Mouse (Mus musculus) MEL (cell line): ENCODE results near the gene Prpf8.
A peak's percentile ranks its signal among the peaks of the same experiment; 100 is the strongest.

Source experiments
- BHLHE40 ChIP-seq: IDR thresholded peaks from 2 replicates; pipeline ENCODE4 v1.6.1; 2012; ENCODE audit warnings: low read depth, mild to moderate bottlenecking, inconsistent platforms, low read length, improper control_type of control experiment, borderline replicate concordance
- CTCF ChIP-seq, 3 experiments: IDR thresholded peaks in 2 of 3; conservative IDR thresholded peaks in 1 of 3; 2 replicates each; pipeline ENCODE4 v1.5.1; 2011 to 2012; ENCODE audit warnings: low read length in 3 of 3, low read depth in 2 of 3, mild to moderate bottlenecking in 2 of 3, improper control_type of control experiment in 1 of 3, inconsistent platforms in 1 of 3, mixed read lengths in 1 of 3, moderate library complexity in 1 of 3; ENCODE audit not compliant: control insufficient read depth in 1 of 3, insufficient read depth in 1 of 3, poor library complexity in 1 of 3, severe bottlenecking in 1 of 3
- E2F4 ChIP-seq: IDR thresholded peaks from 2 replicates; pipeline ENCODE4 v1.6.1; 2011; ENCODE audit warnings: low read depth, low read length, improper control_type of control experiment, borderline replicate concordance
- ELF1 ChIP-seq: IDR thresholded peaks from 2 replicates; pipeline ENCODE4 v1.6.1; 2014; ENCODE audit warnings: low read depth, mild to moderate bottlenecking, inconsistent platforms, low read length, improper control_type of control experiment, moderate library complexity
- JUND ChIP-seq: IDR thresholded peaks from 2 replicates; pipeline ENCODE4 v1.6.1; 2011; ENCODE audit warnings: low read depth, mild to moderate bottlenecking, improper control_type of control experiment, low read length
- KAT2A ChIP-seq: conservative IDR thresholded peaks from 2 replicates; pipeline ENCODE4 v1.6.1; 2012; ENCODE audit warnings: low read depth, low read length, improper control_type of control experiment, inconsistent platforms
- MAX ChIP-seq: IDR thresholded peaks from 2 replicates; pipeline ENCODE4 v1.6.1; 2011; ENCODE audit warnings: low read length, improper control_type of control experiment
- MYB ChIP-seq: IDR thresholded peaks from 2 replicates; pipeline ENCODE4 v1.6.1; 2011; ENCODE audit warnings: mild to moderate bottlenecking, low read depth, low read length, improper control_type of control experiment
- POLR2A ChIP-seq, 2 experiments: IDR thresholded peaks; 2 replicates each; pipeline ENCODE4 v1.6.1; 2011 to 2012; ENCODE audit warnings: low read length in 2 of 2, mild to moderate bottlenecking in 2 of 2, control low read depth in 1 of 2, improper control_type of control experiment in 1 of 2, low read depth in 1 of 2, moderate library complexity in 1 of 2; ENCODE audit not compliant: control insufficient read depth in 1 of 2, insufficient read depth in 1 of 2, poor library complexity in 1 of 2
- POLR2AphosphoS2 ChIP-seq: IDR thresholded peaks from 2 replicates; pipeline ENCODE4 v1.6.1; 2011; ENCODE audit warnings: low read length, improper control_type of control experiment
- SMC3 ChIP-seq: IDR thresholded peaks from 2 replicates; pipeline ENCODE4 v1.6.1; 2011; ENCODE audit warnings: low read depth, low read length, improper control_type of control experiment
- USF1 ChIP-seq: IDR thresholded peaks from 2 replicates; pipeline ENCODE4 v1.6.1; 2014; ENCODE audit warnings: low read depth, mild to moderate bottlenecking, inconsistent platforms, low read length, improper control_type of control experiment, moderate library complexity
- ZNF384 ChIP-seq: IDR thresholded peaks from 2 replicates; pipeline ENCODE4 v1.6.1; 2012; ENCODE audit warnings: low read depth, mild to moderate bottlenecking, inconsistent platforms, low read length, improper control_type of control experiment

DNA sequence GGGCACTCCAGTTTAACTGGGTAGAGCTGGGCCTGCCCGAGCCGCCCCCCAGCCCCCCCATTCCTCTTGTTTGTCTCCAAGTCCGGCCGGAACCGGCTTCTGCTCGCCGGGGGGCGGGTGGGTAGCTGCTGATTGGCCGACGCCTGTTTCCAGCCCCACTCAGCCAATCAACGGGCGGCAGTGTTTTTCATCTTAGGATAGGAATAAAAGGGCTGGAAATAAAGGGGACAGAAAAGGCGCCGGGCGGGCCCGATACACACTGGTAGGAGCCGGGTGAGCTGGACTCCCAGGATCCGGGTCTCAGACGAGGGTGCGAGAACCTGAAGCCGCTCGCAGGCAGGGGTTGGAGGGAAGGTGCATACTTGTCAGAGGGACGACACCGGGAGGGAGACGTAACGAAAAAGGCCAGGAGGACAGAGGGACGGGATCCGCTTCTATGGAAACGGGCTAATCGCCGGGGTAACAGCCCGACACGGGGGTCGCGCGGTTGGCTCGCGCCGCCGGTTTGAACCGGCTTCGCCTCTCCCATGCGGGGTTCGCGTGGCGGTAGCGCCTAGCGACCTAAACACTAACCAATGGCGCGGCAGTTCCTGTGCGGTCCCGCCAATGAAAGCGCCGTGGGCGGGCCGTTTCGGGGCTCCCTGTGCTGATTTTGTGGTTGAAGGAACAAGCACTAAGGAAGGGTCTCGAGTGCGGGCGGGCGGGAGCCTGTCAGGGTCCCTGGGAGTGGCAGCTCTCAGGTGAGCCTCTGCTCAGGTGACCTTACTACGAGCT is 45.0 kb downstream of the Prpf8 start, which contains the start of gene Slc43a2:
- TF ChIP-seq ELF1 = peak; percentile 59
- TF ChIP-seq JUND = no peak
- TF ChIP-seq MAX = peak; percentile 99
- TF ChIP-seq KAT2A = no peak
- TF ChIP-seq POLR2AphosphoS2 = peak; percentile 62; the same call in 1 of the 2 replicates
- TF ChIP-seq SMC3 = no peak
- no peak for TF ChIP-seq USF1
- TF ChIP-seq ZNF384 = 0 out of 2 replicates have a peak, but pooled peaks have one; percentile 19
- no peak for TF ChIP-seq E2F4
- TF ChIP-seq MYB = no peak
- TF ChIP-seq CTCF (IDR thresholded peaks at IDR 0.05 in 2 of 3, conservative IDR thresholded peaks at IDR 0.05 in 1 of 3; ENCODE audit: control insufficient read depth in 1 of 3, insufficient read depth in 1 of 3, low read depth in 2 of 3, low read length in 3 of 3, poor library complexity in 1 of 3, severe bottlenecking in 1 of 3) = no peak
- TF ChIP-seq BHLHE40 = no peak
- peak; percentile 58 to 83 for TF ChIP-seq POLR2A (IDR thresholded peaks at IDR 0.05; ENCODE audit: control insufficient read depth in 1 of 2, insufficient read depth in 1 of 2, low read depth in 1 of 2, low read length in 2 of 2, poor library complexity in 1 of 2)
